Mouse (Mus musculus): ENCODE results near the gene A630010A05Rik. TPM values are rescaled to one million over a fixed set of nuclear protein-coding genes. Genes with fewer than 3 reads are reported as not detected.
"Not testable (repeated sequence)": the region's sequence is repeated elsewhere in the genome, so short reads cannot be mapped to it uniquely, and the experiment has no call there.

Gene A630010A05Rik
- total RNA-seq (2021) = not detected
- long read RNA-seq, experiment 1 = 0 reads
- long read RNA-seq, experiment 2 = 0 reads

DNA sequence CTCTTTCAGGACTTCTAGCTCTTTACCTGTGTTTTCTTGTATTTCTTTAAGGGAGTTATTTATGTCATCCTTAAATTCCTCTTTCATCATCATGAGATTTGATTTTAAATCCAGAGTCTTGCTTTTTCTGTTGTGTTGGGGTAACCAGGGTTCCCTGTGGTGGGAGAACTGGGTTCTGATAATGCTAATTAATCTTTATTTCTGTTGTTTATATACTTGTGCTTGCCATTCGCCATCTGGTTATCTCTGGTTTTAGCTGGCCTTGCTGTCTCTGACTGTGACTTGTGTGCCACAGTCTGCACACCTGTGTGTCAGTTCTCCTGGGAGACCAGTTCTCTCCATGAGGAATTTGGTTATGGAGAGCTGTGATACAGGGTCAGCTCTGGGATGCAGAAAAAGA, at the start of gene A630010A05Rik:
Gene A630010A05Rik, plus strand, starts transcription at position 301 of the 400 bp plus-strand sequence.
- no peak for TF ChIP-seq CTCF (IDR thresholded peaks at IDR 0.05)
- Histone ChIP-seq H3K4me3 (no peak within 1 kb of the TSS), H3K27ac (no peak within 1 kb of the TSS)
- DNase-seq = no peak
- intact Hi-C loops (cut with DNase I) = no loop called here

DNA sequence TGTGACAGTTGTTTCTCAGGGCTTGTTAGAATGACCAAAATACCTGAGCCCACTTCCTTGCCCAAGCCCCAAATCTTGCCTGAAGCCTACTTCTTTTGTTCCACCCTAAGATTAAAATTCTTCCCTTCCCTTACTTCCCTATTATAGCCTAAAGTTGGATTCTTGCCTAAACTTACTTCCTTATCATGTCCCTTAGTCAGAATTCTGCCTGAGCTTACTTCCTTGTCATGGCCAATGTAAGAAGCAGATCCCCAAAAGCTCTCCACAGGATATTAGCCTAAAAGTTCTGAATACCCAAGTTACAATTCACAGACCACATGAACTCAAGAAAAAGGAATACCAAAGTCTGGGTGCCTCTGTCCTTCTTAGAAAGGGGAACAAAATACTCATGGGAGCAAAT, 26.4 kb upstream of the A630010A05Rik start:
- Histone ChIP-seq H3K4me3 (no peak overlapping the region), H3K27ac (no peak overlapping the region)
- intact Hi-C loops (cut with DNase I) = no loop called here
- DNase-seq = no peak
- TF ChIP-seq CTCF (IDR thresholded peaks at IDR 0.05) = no peak

DNA sequence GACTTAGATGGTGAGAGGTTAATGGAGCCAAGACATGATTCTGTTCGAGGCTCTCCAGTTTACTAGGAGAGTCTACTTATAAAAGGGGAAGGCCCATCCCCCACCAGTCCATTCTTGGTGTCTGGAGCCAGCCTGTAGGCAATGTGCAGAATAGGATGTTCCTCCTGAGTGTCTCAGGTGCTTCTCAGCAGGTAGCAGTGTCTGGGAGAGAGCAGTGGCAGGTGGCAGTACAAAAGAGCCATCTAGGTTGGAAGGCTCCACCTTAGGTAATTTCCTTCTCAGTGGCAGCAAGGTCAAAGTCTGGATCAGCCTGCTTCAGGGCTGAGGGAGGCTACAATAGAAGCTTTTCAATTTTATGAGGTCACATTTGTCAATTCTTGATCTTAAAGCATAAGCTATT, 4.9 kb upstream of the A630010A05Rik start:
- intact Hi-C loops (cut with DNase I); DNase-seq; H3K27ac ChIP-seq; H3K4me3 ChIP-seq: not testable (repeated sequence)

Other genes with a start within 250 kb of the A630010A05Rik start
- gene Fopnl, start 244.9 kb upstream of the A630010A05Rik start, total RNA-seq (2021) = 10 to 100 TPM; 65.5 to 73.3 TPM
- 10 to 100 TPM; 21.6 to 25.0 TPM for gene Abcc1, start 200.8 kb upstream of the A630010A05Rik start, total RNA-seq (2021)

Measured in gastrocnemius, adult 2 months (tissue).